Mouse (Mus musculus) embryonic facial prominence, embryonic 12.5 days (tissue): ENCODE results near the gene Ppcdc. TPM values are rescaled to one million over a fixed set of nuclear protein-coding genes. Genes with fewer than 3 reads are reported as not detected.

ENCODE experiments used
- ATAC-seq: fragments of 200-750 bp; cut with Nextera tagmentation; 2 replicates; pipeline ENCODE4 v1.8.0; 2017; ENCODE audit not compliant: insufficient number of reproducible peaks, insufficient read depth, low FRiP score, low TSS enrichment
- H3K27ac ChIP-seq: fragments of 300-500 bp; sonication (generic); 2 replicates; pipeline ENCODE4 v1.5.1; 2016; ENCODE audit warnings: mild to moderate bottlenecking
- H3K27me3 ChIP-seq: fragments of 300-500 bp; sonication (generic); 2 replicates; pipeline ENCODE4 v1.6.1; 2016; ENCODE audit warnings: mild to moderate bottlenecking, moderate library complexity
- H3K36me3 ChIP-seq: fragments of 300-500 bp; sonication (generic); 2 replicates; pipeline ENCODE4 v1.6.1; 2016; ENCODE audit warnings: mild to moderate bottlenecking
- H3K4me1 ChIP-seq: fragments of 300-500 bp; sonication (generic); 2 replicates; pipeline ENCODE4 v1.6.1; 2016
- H3K4me2 ChIP-seq: fragments of 300-500 bp; sonication (generic); replicated peaks from 2 replicates; pipeline ENCODE4 v1.6.1; 2016; ENCODE audit warnings: mild to moderate bottlenecking, moderate library complexity
- H3K4me3 ChIP-seq: fragments of 300-500 bp; sonication (generic); 2 replicates; pipeline ENCODE4 v1.5.1; 2016; ENCODE audit warnings: mild to moderate bottlenecking
- H3K9ac ChIP-seq: fragments of 300-500 bp; sonication (generic); 2 replicates; pipeline ENCODE4 v1.6.1; 2016; ENCODE audit warnings: mild to moderate bottlenecking, moderate library complexity
- H3K9me3 ChIP-seq: fragments of 300-500 bp; sonication (generic); 2 replicates; pipeline ENCODE4 v1.6.1; 2016; ENCODE audit warnings: mild to moderate bottlenecking, moderate library complexity
- WGBS: fragments of 180-500 bp; shearing (Covaris S2); methylation state at CpG from one replicate; pipeline ENCODE4 v1.1.7; 2016; 5-methylcytosine and 5-hydroxymethylcytosine counted together
- polyA plus RNA-seq: library from polyadenylated mRNA; unstranded; fragments of >200 nt; fragmentation: Nextera tagmentation; extraction: Ambion mirVana; gene quantifications from 2 replicates; pipeline ENCODE4 v1.2.1, GENCODE M21; 2016

Ppcdc gene
- polyA plus RNA-seq, 1 experiment from 2014 or later = 30.3 TPM

- no peaks in the 10 kb centered on the region for H3K36me3 ChIP-seq
- ATAC-seq = no peak
Measured at GRCm38 (mm10) chr9:57342906-57343474, 96.9 kb downstream of the Ppcdc start.

GRCm38 (mm10) chr9:57342186-57342585, 97.7 kb downstream of the Ppcdc start:
- Histone ChIP-seq H3K27ac (no peak overlapping the region), H3K4me2 (no peak overlapping the region), H3K9me3 (peaks cover 2% of the 10 kb centered on the region; the same call in 1 of the 2 replicates), H3K9ac (no peak overlapping the region), H3K4me3 (no peak overlapping the region), H3K4me1 (no peaks in the 10 kb centered on the region), H3K27me3 (no peaks in the 10 kb centered on the region), H3K36me3 (no peaks in the 10 kb centered on the region)
- 86% methylated on average over 3 of the region's 3 CpGs for WGBS
- no peak for ATAC-seq

More at GRCm38 (mm10) chr9:57342906-57343474, 96.9 kb downstream of the Ppcdc start:
- 83% methylated on average over 6 of the region's 6 CpGs for WGBS
- Histone ChIP-seq H3K4me2 (no peak overlapping the region), H3K27ac (no peak overlapping the region), H3K4me1 (no peaks in the 10 kb centered on the region), H3K4me3 (no peak overlapping the region), H3K27me3 (no peaks in the 10 kb centered on the region), H3K9ac (no peak overlapping the region), H3K9me3 (no peaks in the 10 kb centered on the region)

- no peak overlapping the region for H3K4me2 ChIP-seq
- no peak overlapping the region for H3K9ac ChIP-seq
- H3K27ac ChIP-seq = no peak overlapping the region
- H3K27me3 ChIP-seq = no peaks in the 10 kb centered on the region
- peaks cover 9% of the 10 kb centered on the region; the same call in 1 of the 2 replicates for H3K9me3 ChIP-seq
- ATAC-seq = no peak
- no peaks in the 10 kb centered on the region for H3K36me3 ChIP-seq
- no peaks in the 10 kb centered on the region for H3K4me1 ChIP-seq
- no peak overlapping the region for H3K4me3 ChIP-seq
- 95% methylated on average over 5 of the region's 5 CpGs for WGBS
Measured at GRCm38 (mm10) chr9:57340361-57340760, 99.6 kb downstream of the Ppcdc start.

GRCm38 (mm10) chr9:57339577-57340210, 100.2 kb downstream of the Ppcdc start:
- H3K4me1 ChIP-seq = no peaks in the 10 kb centered on the region
- no peaks in the 10 kb centered on the region for H3K36me3 ChIP-seq
- no peak for ATAC-seq
- 80% methylated on average over 5 of the region's 5 CpGs for WGBS
- H3K9ac ChIP-seq = no peak overlapping the region
- no peak overlapping the region for H3K4me2 ChIP-seq
- H3K4me3 ChIP-seq = no peak overlapping the region
- H3K27ac ChIP-seq = no peak overlapping the region
- H3K9me3 ChIP-seq = peaks cover 9% of the 10 kb centered on the region; the same call in 1 of the 2 replicates
- H3K27me3 ChIP-seq = no peaks in the 10 kb centered on the region

GRCm38 (mm10) chr9:57338706-57339105, 101.2 kb downstream of the Ppcdc start:
- no peak for ATAC-seq
- Histone ChIP-seq H3K4me3 (no peak overlapping the region), H3K36me3 (no peaks in the 10 kb centered on the region), H3K27ac (no peak overlapping the region), H3K4me1 (no peaks in the 10 kb centered on the region), H3K9ac (no peak overlapping the region), H3K4me2 (no peak overlapping the region), H3K9me3 (peaks cover 9% of the 10 kb centered on the region; the same call in 1 of the 2 replicates), H3K27me3 (no peaks in the 10 kb centered on the region)
- 81% methylated on average over 1 of the region's 1 CpGs for WGBS

Other genes with a start within 250 kb of the Ppcdc start
- gene Trcg1, start 203.6 kb downstream of the Ppcdc start, polyA plus RNA-seq = not detected in 2 replicates
- gene 1700017B05Rik, start 177.5 kb downstream of the Ppcdc start, polyA plus RNA-seq = 15.8 and 18.7 TPM in 2 replicates
- gene Scamp5, start 27.9 kb upstream of the Ppcdc start, polyA plus RNA-seq = 15.6 and 16.1 TPM in 2 replicates
- gene Rpp25, start 63.9 kb upstream of the Ppcdc start, polyA plus RNA-seq = 0.89 and 1.6 TPM in 2 replicates
- 531 and 547 TPM in 2 replicates for gene Cox5a, start 81.2 kb upstream of the Ppcdc start, polyA plus RNA-seq
- 23.1 and 24.0 TPM in 2 replicates for gene Fam219b, start 97.4 kb upstream of the Ppcdc start, polyA plus RNA-seq
- gene Mpi, start 112.6 kb upstream of the Ppcdc start, polyA plus RNA-seq = 55.5 and 57.8 TPM in 2 replicates
- gene Scamp2, start 120.8 kb upstream of the Ppcdc start, polyA plus RNA-seq = 53.5 and 56.2 TPM in 2 replicates
- gene Ulk3, start 149.3 kb upstream of the Ppcdc start, polyA plus RNA-seq = 17.3 and 20.8 TPM in 2 replicates
- gene Cplx3, start 166.2 kb upstream of the Ppcdc start, polyA plus RNA-seq = 0.10 and 0.75 TPM in 2 replicates
- gene Lman1l, start 180.7 kb upstream of the Ppcdc start, polyA plus RNA-seq = not detected in 2 replicates
- gene Csk, start 213.5 kb upstream of the Ppcdc start, polyA plus RNA-seq = 38.0 and 41.1 TPM in 2 replicates
- not detected in 2 replicates for gene Cyp1a2, start 243.6 kb upstream of the Ppcdc start, polyA plus RNA-seq
- not detected in 2 replicates for gene Cyp1a1, start 247.8 kb upstream of the Ppcdc start, polyA plus RNA-seq